Mouse (Mus musculus) intestine, embryonic 16.5 days (tissue): ENCODE data around the gene Rgs13. TPM values are rescaled to one million over a fixed set of nuclear protein-coding genes. Genes with fewer than 3 reads are reported as not detected.

Experiments used
- ATAC-seq: fragments of 200-750 bp; cut with Nextera tagmentation; 2 replicates; pipeline ENCODE4 v1.8.0; 2017; ENCODE audit warnings: moderate TSS enrichment, moderate library complexity
- H3K27ac ChIP-seq: fragments of 300-500 bp; sonication (generic); 2 replicates; pipeline ENCODE4 v1.5.1; 2014; ENCODE audit warnings: mild to moderate bottlenecking, low read length
- H3K27me3 ChIP-seq: fragments of 300-500 bp; sonication (generic); replicated peaks from 2 replicates; pipeline ENCODE4 v1.6.1; 2014; ENCODE audit warnings: low read length, control low read depth, mixed read lengths; ENCODE audit not compliant: control insufficient read depth, insufficient read depth
- H3K36me3 ChIP-seq: fragments of 300-500 bp; sonication (generic); 2 replicates; pipeline ENCODE4 v1.6.1; 2014; ENCODE audit warnings: low read length, control low read depth; ENCODE audit not compliant: control insufficient read depth, insufficient read depth
- H3K4me1 ChIP-seq: fragments of 300-500 bp; sonication (generic); 2 replicates; pipeline ENCODE4 v1.6.1; 2014; ENCODE audit warnings: low read length, control low read depth, mixed read lengths; ENCODE audit not compliant: control insufficient read depth, insufficient read depth
- H3K4me2 ChIP-seq: fragments of 300-500 bp; sonication (generic); 2 replicates; pipeline ENCODE4 v1.6.1; 2014; ENCODE audit warnings: low read depth, low read length, control low read depth
- H3K4me3 ChIP-seq: fragments of 300-500 bp; sonication (generic); 2 replicates; pipeline ENCODE4 v1.5.1; 2014; ENCODE audit warnings: mild to moderate bottlenecking, low read length
- H3K9ac ChIP-seq: fragments of 300-500 bp; sonication (generic); 2 replicates; pipeline ENCODE4 v1.6.1; 2014; ENCODE audit warnings: low read depth, low read length
- H3K9me3 ChIP-seq: fragments of 300-500 bp; sonication (generic); 2 replicates; pipeline ENCODE4 v1.6.1; 2016; ENCODE audit warnings: low read length, control low read depth; ENCODE audit not compliant: control insufficient read depth
- WGBS: fragments of 180-500 bp; shearing (Covaris S2); extraction: QIAGEN DNeasy Blood & Tissue Kit; methylation state at CpG from one replicate; pipeline ENCODE4 v1.1.7; 2014; 5-methylcytosine and 5-hydroxymethylcytosine counted together
- polyA plus RNA-seq: library from polyadenylated mRNA; unstranded; fragments of >200 nt; fragmentation: Nextera tagmentation; extraction: Ambion mirVana; gene quantifications from 2 replicates; pipeline ENCODE4 v1.2.1, GENCODE M21; 2015

Rgs13 gene
- polyA plus RNA-seq, 1 experiment from 2014 or later, result not detected

- Histone ChIP-seq H3K36me3 (no peaks in the 10 kb centered on the region), H3K9me3 (no peaks in the 10 kb centered on the region), H3K27ac (no peak overlapping the region), H3K4me2 (no peak overlapping the region), H3K4me1 (no peaks in the 10 kb centered on the region), H3K4me3 (no peak overlapping the region), H3K27me3 (no peaks in the 10 kb centered on the region), H3K9ac (no peak overlapping the region)
- no peak for ATAC-seq
- 83% methylated on average over 4 of the region's 4 CpGs for WGBS
Measured at GRCm38 (mm10) chr1:144120042-144120441, 57.1 kb downstream of the Rgs13 start.

- Histone ChIP-seq H3K4me2 (no peak overlapping the region), H3K4me3 (no peak overlapping the region), H3K9ac (no peak overlapping the region), H3K9me3 (no peaks in the 10 kb centered on the region), H3K27ac (no peak overlapping the region), H3K27me3 (no peaks in the 10 kb centered on the region), H3K36me3 (no peaks in the 10 kb centered on the region), H3K4me1 (no peaks in the 10 kb centered on the region)
- ATAC-seq, result no peak
- WGBS, result 65% methylated on average over 2 of the region's 2 CpGs
Measured at GRCm38 (mm10) chr1:144119456-144119855, 57.7 kb downstream of the Rgs13 start.

DNA sequence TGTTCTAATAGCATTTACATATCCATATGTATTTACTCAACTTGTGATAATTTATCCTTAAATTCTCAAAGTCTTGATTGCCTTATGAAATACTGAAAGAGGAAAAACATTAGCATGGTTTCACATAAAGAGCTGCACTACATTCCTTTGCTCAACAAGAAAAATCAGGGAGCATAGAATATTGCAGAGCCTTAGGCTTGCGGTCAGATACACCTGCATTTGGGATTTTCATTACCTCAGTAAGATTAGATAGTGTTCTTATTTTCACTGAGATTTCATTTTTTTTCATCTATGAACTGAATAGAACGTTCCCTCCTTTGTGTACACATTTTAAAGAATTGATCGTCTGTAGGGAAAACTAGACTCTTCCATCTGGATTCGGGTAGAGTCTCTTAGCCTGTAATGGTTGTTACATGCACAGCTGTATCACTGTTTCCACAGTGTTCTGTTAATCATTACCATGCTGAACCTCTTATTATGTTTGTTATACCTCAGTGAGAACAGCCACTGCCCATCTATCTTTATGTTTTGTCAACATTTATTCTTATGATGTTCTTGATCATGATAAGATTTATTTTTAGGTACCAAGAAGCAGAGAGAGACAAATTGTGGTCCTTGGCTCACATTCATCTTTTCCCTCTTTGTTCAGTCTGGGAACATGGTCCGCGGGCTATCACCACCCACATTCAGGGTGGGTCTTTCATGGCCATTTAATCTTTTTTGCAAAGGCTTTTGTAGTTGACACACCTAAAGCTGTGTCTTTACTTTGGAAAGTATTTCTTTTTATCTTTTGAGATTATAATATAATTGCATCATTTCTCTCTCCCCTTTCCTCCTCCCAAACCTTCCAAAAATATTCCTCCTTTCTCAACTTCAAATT, 61.1 kb downstream of the Rgs13 start:
- Histone ChIP-seq H3K4me2 (no peak overlapping the region), H3K9me3 (no peaks in the 10 kb centered on the region), H3K27me3 (no peaks in the 10 kb centered on the region), H3K9ac (no peak overlapping the region), H3K36me3 (no peaks in the 10 kb centered on the region), H3K4me1 (no peaks in the 10 kb centered on the region), H3K4me3 (no peak overlapping the region), H3K27ac (no peak overlapping the region)
- ATAC-seq, result peak; percentile 99
- 67% methylated on average over 6 of the region's 6 CpGs for WGBS

- no peak overlapping the region for H3K9ac ChIP-seq
- H3K4me1 ChIP-seq, result no peaks in the 10 kb centered on the region
- no peak overlapping the region for H3K4me2 ChIP-seq
- H3K27me3 ChIP-seq, result no peaks in the 10 kb centered on the region
- H3K4me3 ChIP-seq, result no peak overlapping the region
- no peaks in the 10 kb centered on the region for H3K36me3 ChIP-seq
- ATAC-seq, result no peak
- no peaks in the 10 kb centered on the region for H3K9me3 ChIP-seq
- WGBS, result 79% methylated on average over 6 of the region's 6 CpGs
- no peak overlapping the region for H3K27ac ChIP-seq
Measured at GRCm38 (mm10) chr1:144113438-144114074, 63.6 kb downstream of the Rgs13 start.

- no peaks in the 10 kb centered on the region for H3K4me1 ChIP-seq
- WGBS, result 74% methylated on average over 2 of the region's 2 CpGs
- no peaks in the 10 kb centered on the region for H3K27me3 ChIP-seq
- no peaks in the 10 kb centered on the region for H3K9me3 ChIP-seq
- H3K9ac ChIP-seq, result no peak overlapping the region
- no peak overlapping the region for H3K4me2 ChIP-seq
- no peak for ATAC-seq
- no peak overlapping the region for H3K4me3 ChIP-seq
- no peaks in the 10 kb centered on the region for H3K36me3 ChIP-seq
- H3K27ac ChIP-seq, result no peak overlapping the region
Measured at GRCm38 (mm10) chr1:144112946-144113345, 64.2 kb downstream of the Rgs13 start.

DNA sequence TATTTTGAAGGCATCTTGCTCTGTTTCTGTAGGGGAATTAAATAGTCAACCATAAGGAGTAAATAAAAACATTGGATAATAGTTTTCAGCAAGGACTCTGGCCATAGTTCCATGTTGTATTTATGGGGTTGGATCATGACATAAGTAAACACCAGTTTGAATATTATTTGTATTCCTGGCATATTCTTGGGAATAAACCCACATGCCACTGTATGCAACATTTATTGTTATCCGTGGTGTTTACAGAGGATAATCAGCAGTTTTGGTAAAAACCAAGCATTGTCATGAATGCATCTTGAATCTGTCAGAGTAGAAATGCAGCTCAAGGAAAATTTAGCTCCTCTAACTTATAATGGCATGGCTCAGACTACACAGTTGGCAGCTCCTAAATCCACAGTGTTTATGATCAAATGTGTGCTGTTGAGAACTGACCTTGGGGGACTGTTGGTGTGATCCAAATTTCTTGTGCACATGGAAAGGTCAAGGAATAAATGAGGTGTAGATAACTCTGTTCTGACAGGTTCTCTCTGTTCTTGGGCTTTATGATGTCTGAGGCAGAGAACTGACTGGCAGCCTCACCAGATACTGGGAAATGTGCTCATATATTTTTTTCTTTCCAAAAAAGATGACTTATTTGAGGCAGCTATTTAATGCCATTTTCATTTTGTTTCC, 78.4 kb downstream of the Rgs13 start:
- WGBS, result 69% methylated on average over 1 of the region's 1 CpGs
- no peaks in the 10 kb centered on the region for H3K36me3 ChIP-seq
- H3K4me2 ChIP-seq, result no peak overlapping the region
- no peaks in the 10 kb centered on the region for H3K4me1 ChIP-seq
- no peaks in the 10 kb centered on the region for H3K27me3 ChIP-seq
- no peaks in the 10 kb centered on the region for H3K9me3 ChIP-seq
- no peak overlapping the region for H3K4me3 ChIP-seq
- H3K27ac ChIP-seq, result no peak overlapping the region
- ATAC-seq, result no peak
- H3K9ac ChIP-seq, result no peak overlapping the region

GRCm38 (mm10) chr1:144090410-144090809, 86.8 kb downstream of the Rgs13 start:
- Histone ChIP-seq H3K4me2 (no peak overlapping the region), H3K4me3 (no peak overlapping the region), H3K9me3 (no peaks in the 10 kb centered on the region), H3K36me3 (no peaks in the 10 kb centered on the region), H3K4me1 (no peaks in the 10 kb centered on the region), H3K9ac (no peak overlapping the region), H3K27ac (no peak overlapping the region), H3K27me3 (no peaks in the 10 kb centered on the region)
- 89% methylated on average over 1 of the region's 1 CpGs for WGBS
- ATAC-seq, result no peak

Other genes with a start within 250 kb of the Rgs13 start
- 46.9 and 50.0 TPM in 2 replicates for gene Rgs2, start 173.2 kb downstream of the Rgs13 start, polyA plus RNA-seq
- 0.86 and 0.99 TPM in 2 replicates for gene Rgs1, start 71.9 kb upstream of the Rgs13 start, polyA plus RNA-seq